Mouse (Mus musculus) kidney, embryonic 15.5 days (tissue): ENCODE measurements around the gene Shkbp1. TPM values are rescaled to one million over a fixed set of nuclear protein-coding genes. Genes with fewer than 3 reads are reported as not detected.

Source experiments
- ATAC-seq: fragments of 200-750 bp; cut with Nextera tagmentation; replicated peaks from 2 replicates; pipeline ENCODE4 v1.8.0; 2017; ENCODE audit warnings: moderate TSS enrichment; ENCODE audit not compliant: low FRiP score
- H3K27ac ChIP-seq: fragments of 300-500 bp; sonication (generic); 2 replicates; pipeline ENCODE4 v1.5.1; 2015; ENCODE audit warnings: mild to moderate bottlenecking, inconsistent platforms
- H3K27me3 ChIP-seq: fragments of 300-500 bp; sonication (generic); 2 replicates; pipeline ENCODE4 v1.6.1; 2015; ENCODE audit warnings: inconsistent platforms
- H3K36me3 ChIP-seq: fragments of 300-500 bp; sonication (generic); 2 replicates; pipeline ENCODE4 v1.6.1; 2015; ENCODE audit warnings: inconsistent platforms
- H3K4me1 ChIP-seq: fragments of 300-500 bp; sonication (generic); 2 replicates; pipeline ENCODE4 v1.6.1; 2015; ENCODE audit warnings: inconsistent platforms
- H3K4me2 ChIP-seq: fragments of 300-500 bp; sonication (generic); 2 replicates; pipeline ENCODE4 v1.6.1; 2015; ENCODE audit warnings: moderate library complexity, mild to moderate bottlenecking, inconsistent platforms
- H3K4me3 ChIP-seq: fragments of 300-500 bp; sonication (generic); replicated peaks from 2 replicates; pipeline ENCODE4 v1.5.1; 2015; ENCODE audit warnings: mild to moderate bottlenecking, inconsistent platforms
- H3K9ac ChIP-seq: fragments of 300-500 bp; sonication (generic); 2 replicates; pipeline ENCODE4 v1.6.1; 2015; ENCODE audit warnings: mild to moderate bottlenecking, inconsistent platforms
- H3K9me3 ChIP-seq: fragments of 300-500 bp; sonication (generic); replicated peaks from 2 replicates; pipeline ENCODE4 v1.6.1; 2016; ENCODE audit warnings: inconsistent platforms
- WGBS: fragments of 180-500 bp; shearing (Covaris S2); methylation state at CpG from one replicate; pipeline ENCODE4 v1.1.7; 2015; ENCODE audit warnings: mixed read lengths; 5-methylcytosine and 5-hydroxymethylcytosine counted together
- polyA plus RNA-seq: library from polyadenylated mRNA; unstranded; fragments of >200 nt; fragmentation: Nextera tagmentation; extraction: Ambion mirVana; gene quantifications from 2 replicates; pipeline ENCODE4 v1.2.1, GENCODE M21; 2015

The Shkbp1 gene
- polyA plus RNA-seq, 1 experiment from 2014 or later, result 53.1 TPM

- H3K9me3 ChIP-seq, result no peaks in the 10 kb centered on the region
- H3K27me3 ChIP-seq, result peaks cover 6% of the 10 kb centered on the region
- H3K4me2 ChIP-seq, result no peak overlapping the region
- H3K27ac ChIP-seq, result no peak overlapping the region
- WGBS, result 82% methylated on average over 17 of the region's 17 CpGs
- ATAC-seq, result no peak
- no peaks in the 10 kb centered on the region for H3K36me3 ChIP-seq
- H3K4me3 ChIP-seq, result no peak overlapping the region
- H3K9ac ChIP-seq, result no peak overlapping the region
- peaks cover 32% of the 10 kb centered on the region for H3K4me1 ChIP-seq
Observed at GRCm38 (mm10) chr7:27305091-27305730, 50.6 kb downstream of the Shkbp1 start.

GRCm38 (mm10) chr7:27302172-27302571 lies 53.6 kb downstream of the Shkbp1 start:
- WGBS, result 10% methylated on average over 11 of the region's 11 CpGs
- H3K27ac ChIP-seq, result no peak overlapping the region
- no peaks in the 10 kb centered on the region for H3K9me3 ChIP-seq
- no peaks in the 10 kb centered on the region for H3K36me3 ChIP-seq
- ATAC-seq, result 0 out of 2 replicates have a peak, but pooled peaks have one; percentile 37
- H3K27me3 ChIP-seq, result peaks cover 3% of the 10 kb centered on the region
- H3K9ac ChIP-seq, result no peak overlapping the region
- H3K4me1 ChIP-seq, result 0 out of 2 replicates have a peak, but pooled peaks cover 9% of the 10 kb centered on the region
- H3K4me2 ChIP-seq, result no peak overlapping the region
- H3K4me3 ChIP-seq, result no peak overlapping the region

DNA sequence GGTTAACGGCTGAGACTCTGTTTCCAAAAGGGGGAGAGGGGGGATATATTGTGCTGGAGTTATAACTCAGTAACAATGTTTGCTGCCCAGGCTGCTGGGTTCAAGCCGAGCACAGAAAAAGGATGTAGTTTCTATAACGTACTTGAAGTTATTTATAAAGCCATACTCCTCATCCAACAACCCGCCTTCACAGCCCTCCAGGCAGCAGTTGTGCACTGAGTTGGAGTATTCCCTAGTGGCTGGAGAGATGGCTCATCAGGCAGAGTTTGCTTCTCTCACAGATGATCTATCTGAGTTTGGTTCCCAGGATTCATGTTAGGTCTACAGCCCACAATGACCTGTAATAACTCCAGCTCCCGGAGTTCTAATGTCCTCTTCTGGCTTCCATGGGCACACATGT lies 55.0 kb downstream of the Shkbp1 start:
- Histone ChIP-seq H3K4me3 (no peak overlapping the region), H3K4me2 (no peak overlapping the region), H3K27me3 (peaks cover 3% of the 10 kb centered on the region), H3K36me3 (no peaks in the 10 kb centered on the region), H3K9me3 (no peaks in the 10 kb centered on the region), H3K9ac (no peak overlapping the region), H3K27ac (no peak overlapping the region), H3K4me1 (0 out of 2 replicates have a peak, but pooled peaks cover 3% of the 10 kb centered on the region)
- WGBS, result 72% methylated on average over 5 of the region's 5 CpGs
- ATAC-seq, result no peak

GRCm38 (mm10) chr7:27300351-27300750 lies 55.5 kb downstream of the Shkbp1 start:
- Histone ChIP-seq H3K4me2 (no peak overlapping the region), H3K9ac (no peak overlapping the region), H3K27me3 (peaks cover 3% of the 10 kb centered on the region), H3K9me3 (no peaks in the 10 kb centered on the region), H3K4me1 (0 out of 2 replicates have a peak, but pooled peaks cover 3% of the 10 kb centered on the region), H3K27ac (no peak overlapping the region), H3K36me3 (no peaks in the 10 kb centered on the region), H3K4me3 (no peak overlapping the region)
- whole genome bisulfite sequencing, result 83% methylated on average over 4 of the region's 4 CpGs
- ATAC-seq, result no peak

- Histone ChIP-seq H3K9me3 (no peaks in the 10 kb centered on the region), H3K4me2 (no peak overlapping the region), H3K4me1 (0 out of 2 replicates have a peak, but pooled peaks cover 3% of the 10 kb centered on the region), H3K9ac (no peak overlapping the region), H3K36me3 (no peaks in the 10 kb centered on the region), H3K27ac (no peak overlapping the region), H3K27me3 (no peaks in the 10 kb centered on the region; the same call in 1 of the 2 replicates), H3K4me3 (no peak overlapping the region)
- WGBS, result 82% methylated on average over 6 of the region's 6 CpGs
- no peak for ATAC-seq
Observed at GRCm38 (mm10) chr7:27298816-27299215, 57.0 kb downstream of the Shkbp1 start.

DNA sequence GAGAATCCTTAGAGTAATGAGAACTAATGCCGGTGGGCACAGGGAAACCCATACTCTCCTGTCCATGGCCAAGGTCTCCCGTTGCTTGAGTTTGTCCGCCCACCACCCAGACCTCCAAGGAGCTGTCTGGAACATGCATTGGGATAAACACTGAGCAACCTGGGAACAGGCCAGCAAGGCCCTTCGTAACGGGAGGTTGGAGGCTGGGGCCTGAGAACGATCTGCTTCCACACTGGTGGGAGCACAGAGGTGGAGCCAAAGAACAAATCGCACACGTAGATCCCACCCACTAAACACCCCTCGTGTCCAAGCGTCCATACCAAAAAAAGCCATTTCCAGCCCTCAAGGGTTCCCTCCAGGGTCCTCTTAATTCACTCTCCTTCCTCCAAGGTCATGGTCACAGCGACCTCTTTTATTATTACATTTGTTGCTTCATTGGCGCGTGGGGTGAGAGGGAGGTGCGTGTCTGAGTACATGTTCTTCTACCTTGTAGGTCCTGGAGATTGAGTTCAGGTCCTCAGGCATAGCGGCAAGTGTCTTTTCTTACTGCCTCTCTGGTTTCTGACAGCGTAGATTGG lies 57.7 kb downstream of the Shkbp1 start:
- Histone ChIP-seq H3K4me2 (no peak overlapping the region), H3K36me3 (no peaks in the 10 kb centered on the region), H3K27me3 (no peaks in the 10 kb centered on the region; the same call in 1 of the 2 replicates), H3K4me3 (no peak overlapping the region), H3K27ac (no peak overlapping the region), H3K9me3 (no peaks in the 10 kb centered on the region), H3K4me1 (0 out of 2 replicates have a peak, but pooled peaks cover 3% of the 10 kb centered on the region), H3K9ac (no peak overlapping the region)
- 73% methylated on average over 16 of the region's 16 CpGs for WGBS
- ATAC-seq, result no peak

GRCm38 (mm10) chr7:27296518-27296917 lies 59.3 kb downstream of the Shkbp1 start:
- no peak overlapping the region for H3K4me2 ChIP-seq
- no peaks in the 10 kb centered on the region for H3K36me3 ChIP-seq
- no peaks in the 10 kb centered on the region for H3K4me1 ChIP-seq
- no peaks in the 10 kb centered on the region for H3K27me3 ChIP-seq
- no peak overlapping the region for H3K4me3 ChIP-seq
- H3K27ac ChIP-seq, result no peak overlapping the region
- no peak for ATAC-seq
- H3K9ac ChIP-seq, result no peak overlapping the region
- no peaks in the 10 kb centered on the region for H3K9me3 ChIP-seq
- WGBS, result 91% methylated on average over 4 of the region's 4 CpGs

GRCm38 (mm10) chr7:27295956-27296355 lies 59.9 kb downstream of the Shkbp1 start:
- 77% methylated on average over 4 of the region's 4 CpGs for WGBS
- Histone ChIP-seq H3K9ac (no peak overlapping the region), H3K4me1 (no peaks in the 10 kb centered on the region), H3K27ac (no peak overlapping the region), H3K27me3 (no peaks in the 10 kb centered on the region), H3K9me3 (no peaks in the 10 kb centered on the region), H3K36me3 (no peaks in the 10 kb centered on the region), H3K4me2 (no peak overlapping the region), H3K4me3 (no peak overlapping the region)
- no peak for ATAC-seq

Other genes with a start within 250 kb of the Shkbp1 start
- gene Cyp2f2, start 236.1 kb downstream of the Shkbp1 start, polyA plus RNA-seq, result not detected in 2 replicates
- gene Cyp2t4, start 202.3 kb downstream of the Shkbp1 start, polyA plus RNA-seq, result 0.10 TPM in 1 of 2 replicates, not detected in the other
- 65.4 and 74.9 TPM in 2 replicates for gene Egln2, start 189.2 kb downstream of the Shkbp1 start, polyA plus RNA-seq
- gene Rab4b, start 177.1 kb downstream of the Shkbp1 start, polyA plus RNA-seq, result 60.1 and 66.8 TPM in 2 replicates
- gene Gm21983, start 174.9 kb downstream of the Shkbp1 start, polyA plus RNA-seq, result 1.3 TPM in 1 of 2 replicates, not detected in the other
- gene Mia, start 174.9 kb downstream of the Shkbp1 start, polyA plus RNA-seq, result 18.3 and 20.3 TPM in 2 replicates
- gene BC024978, start 160.2 kb downstream of the Shkbp1 start, polyA plus RNA-seq, result 3.9 and 4.2 TPM in 2 replicates
- gene Snrpa, start 159.7 kb downstream of the Shkbp1 start, polyA plus RNA-seq, result 264 and 278 TPM in 2 replicates
- 4.4 and 5.2 TPM in 2 replicates for gene Itpkc, start 127.4 kb downstream of the Shkbp1 start, polyA plus RNA-seq
- gene Coq8b, start 123.0 kb downstream of the Shkbp1 start, polyA plus RNA-seq, result 20.9 and 23.1 TPM in 2 replicates
- 15.3 and 18.5 TPM in 2 replicates for gene Numbl, start 97.6 kb downstream of the Shkbp1 start, polyA plus RNA-seq
- gene Ltbp4, start 18.3 kb downstream of the Shkbp1 start, polyA plus RNA-seq, result 31.0 and 41.7 TPM in 2 replicates
- 1.9 TPM in 1 of 2 replicates, not detected in the other for gene Gm20479, start 1.4 kb upstream of the Shkbp1 start, polyA plus RNA-seq
- gene Sptbn4, start 91.7 kb upstream of the Shkbp1 start, polyA plus RNA-seq, result 0.27 and 0.39 TPM in 2 replicates
- gene Blvrb, start 92.0 kb upstream of the Shkbp1 start, polyA plus RNA-seq, result 44.5 and 57.4 TPM in 2 replicates
- gene Sertad3, start 117.7 kb upstream of the Shkbp1 start, polyA plus RNA-seq, result 30.3 and 32.0 TPM in 2 replicates
- gene Sertad1, start 130.9 kb upstream of the Shkbp1 start, polyA plus RNA-seq, result 40.5 and 41.0 TPM in 2 replicates
- gene Prx, start 143.3 kb upstream of the Shkbp1 start, polyA plus RNA-seq, result 4.0 and 4.8 TPM in 2 replicates
- 0.39 and 0.92 TPM in 2 replicates for gene Hipk4, start 167.2 kb upstream of the Shkbp1 start, polyA plus RNA-seq
- gene Pld3, start 197.2 kb upstream of the Shkbp1 start, polyA plus RNA-seq, result 83.1 and 90.5 TPM in 2 replicates
- 26.9 and 29.4 TPM in 2 replicates for gene 2310022A10Rik, start 197.2 kb upstream of the Shkbp1 start, polyA plus RNA-seq
- gene Akt2, start 235.5 kb upstream of the Shkbp1 start, polyA plus RNA-seq, result 97.9 and 106 TPM in 2 replicates